Mouse (Mus musculus): ENCODE results near the gene Elovl3. TPM values are rescaled to one million over a fixed set of nuclear protein-coding genes. Genes with fewer than 3 reads are reported as not detected.
"Not testable (repeated sequence)": the region's sequence is repeated elsewhere in the genome, so short reads cannot be mapped to it uniquely, and the experiment has no call there.

Elovl3 gene
- total RNA-seq (2017): not detected in 2 replicates

DNA sequence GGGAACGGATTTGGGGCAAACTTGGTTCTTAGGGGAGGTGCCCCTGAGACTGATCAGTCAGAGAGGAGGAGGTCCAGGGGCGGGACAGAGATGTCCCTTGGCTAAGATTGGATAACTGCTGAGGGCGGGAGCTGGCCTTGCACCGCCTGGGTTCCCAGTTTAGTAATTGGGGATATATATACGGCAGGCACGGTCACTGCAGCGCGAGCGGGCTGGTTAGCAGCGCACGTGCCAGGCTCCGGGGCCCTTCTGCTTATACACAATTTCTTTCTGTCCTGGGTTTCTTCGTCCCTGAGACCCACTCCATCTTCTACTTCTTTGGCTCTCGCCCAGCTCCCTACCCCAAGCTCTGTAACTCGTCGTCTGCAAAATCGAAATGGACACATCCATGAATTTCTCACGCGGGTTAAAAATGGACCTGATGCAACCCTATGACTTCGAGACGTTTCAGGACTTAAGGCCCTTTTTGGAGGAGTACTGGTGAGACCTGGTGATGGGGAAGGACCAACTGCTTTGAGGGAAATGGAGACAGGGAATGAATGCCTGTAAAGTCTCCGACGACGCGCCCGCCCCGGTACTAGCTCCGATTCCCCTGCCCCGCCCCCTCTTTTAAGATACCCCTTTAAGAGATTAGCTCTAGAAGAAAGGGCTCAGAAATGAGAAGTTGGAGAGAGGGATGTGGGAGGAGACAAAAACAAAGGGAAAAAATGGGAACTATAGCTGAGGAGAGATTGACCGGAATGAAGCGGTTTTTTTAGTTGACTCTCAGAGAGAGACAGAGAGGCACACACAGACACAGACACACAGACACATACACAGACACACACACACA is at the start of gene Elovl3:
Gene Elovl3 (plus strand): TSS at position 204 of the 832 bp plus-strand sequence.
- ATAC-seq (ENCODE audit: extremely low read depth, insufficient number of reproducible peaks, low FRiP score, poor library complexity, severe bottlenecking): no peak

DNA sequence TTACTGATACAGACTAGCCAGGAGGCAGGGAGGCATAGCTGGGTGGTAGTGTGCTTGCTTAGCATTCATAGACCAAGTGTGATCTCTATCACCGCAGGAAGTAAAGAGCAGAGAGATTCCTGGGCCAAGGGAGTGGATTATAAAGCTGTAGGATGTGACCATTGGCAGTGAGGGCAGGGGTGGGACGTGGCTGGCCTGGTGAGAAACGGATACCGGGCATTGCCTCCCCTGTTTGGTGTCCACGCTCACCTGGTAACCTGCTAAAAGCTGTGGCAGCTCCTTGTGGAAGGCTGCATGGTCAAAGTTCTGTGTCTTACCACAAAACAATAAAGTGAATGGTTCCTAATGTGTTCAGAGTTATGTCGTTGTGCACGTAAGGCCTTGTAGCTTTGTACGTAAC is 46.5 kb upstream of the Elovl3 start:
- no peak for ATAC-seq (ENCODE audit: extremely low read depth, insufficient number of reproducible peaks, low FRiP score, poor library complexity, severe bottlenecking)

DNA sequence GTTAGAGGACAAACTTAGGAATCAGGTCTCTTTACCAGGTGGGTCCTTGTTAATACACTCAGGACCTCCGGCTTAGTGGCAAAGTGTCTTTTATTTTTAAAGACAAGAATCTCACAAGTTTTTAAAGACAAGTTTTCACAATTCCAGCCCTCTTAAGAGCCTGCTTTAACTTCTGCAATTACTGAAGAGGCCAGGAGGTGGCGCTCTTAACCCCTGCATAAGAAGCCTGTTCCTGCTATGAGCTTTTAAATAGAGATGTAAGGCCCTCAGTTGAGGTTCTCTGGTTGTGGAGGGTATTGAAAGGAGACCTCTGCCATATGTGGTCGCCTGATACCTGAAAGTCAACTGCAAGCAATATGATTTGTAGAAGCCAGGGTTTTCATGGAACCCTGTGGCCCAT is 45.4 kb upstream of the Elovl3 start:
- 0 out of 2 replicates have a peak, but pooled peaks have one; percentile 48 for ATAC-seq (ENCODE audit: extremely low read depth, insufficient number of reproducible peaks, low FRiP score, poor library complexity, severe bottlenecking)

- ATAC-seq (ENCODE audit: extremely low read depth, insufficient number of reproducible peaks, low FRiP score, poor library complexity, severe bottlenecking): no peak
These were observed 43.8 kb upstream of the Elovl3 start for GRCm38 (mm10) chr19:46087871-46088270.

GRCm38 (mm10) chr19:46091641-46092040 is 40.1 kb upstream of the Elovl3 start:
- no peak for ATAC-seq (ENCODE audit: extremely low read depth, insufficient number of reproducible peaks, low FRiP score, poor library complexity, severe bottlenecking)

DNA sequence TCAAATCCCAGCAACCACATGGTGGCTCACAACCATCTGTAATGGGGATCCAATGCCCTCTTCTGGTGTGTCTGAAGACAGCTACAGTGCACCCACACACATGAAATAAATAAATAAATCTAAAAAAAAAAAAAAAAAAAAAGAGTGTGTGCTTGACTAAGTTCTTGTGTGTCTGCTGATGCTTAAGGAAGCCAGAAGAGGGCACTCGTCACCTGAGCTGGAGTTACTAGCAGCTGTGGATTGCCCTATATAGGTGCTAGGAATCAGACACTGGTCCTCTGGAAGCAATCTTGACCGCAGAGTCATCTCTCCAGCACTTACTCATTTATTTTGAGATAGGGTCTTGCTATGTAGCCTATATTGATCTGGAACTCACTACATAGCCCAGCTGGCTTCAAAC is 37.6 kb upstream of the Elovl3 start:
- no peak for ATAC-seq (ENCODE audit: extremely low read depth, insufficient number of reproducible peaks, low FRiP score, poor library complexity, severe bottlenecking)

- ATAC-seq (ENCODE audit: extremely low read depth, insufficient number of reproducible peaks, low FRiP score, poor library complexity, severe bottlenecking): no peak
These were observed 36.4 kb upstream of the Elovl3 start for GRCm38 (mm10) chr19:46095291-46095690.

DNA sequence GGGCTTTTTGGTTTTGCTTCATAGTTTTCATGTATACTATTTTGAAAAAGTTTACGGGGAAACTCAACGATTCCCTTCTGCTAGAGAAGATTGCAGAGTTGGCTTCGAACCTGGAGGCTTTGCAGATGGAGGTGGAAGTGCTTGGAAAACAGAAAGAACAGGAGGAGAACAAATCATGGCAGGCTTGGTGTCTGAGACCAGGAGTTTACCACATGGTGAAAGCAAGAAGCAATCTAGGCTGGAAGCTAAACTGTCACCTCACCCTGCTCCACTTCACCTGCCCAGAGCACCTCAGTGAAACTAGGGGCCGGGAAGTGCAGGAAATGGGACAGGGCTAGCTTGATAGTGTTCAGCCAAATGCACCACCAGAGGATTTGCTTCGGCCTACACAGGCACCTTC is 35.3 kb upstream of the Elovl3 start:
- ATAC-seq (ENCODE audit: extremely low read depth, insufficient number of reproducible peaks, low FRiP score, poor library complexity, severe bottlenecking): no peak

GRCm38 (mm10) chr19:46099561-46099960 is 32.1 kb upstream of the Elovl3 start:
- no peak for ATAC-seq (ENCODE audit: extremely low read depth, insufficient number of reproducible peaks, low FRiP score, poor library complexity, severe bottlenecking)

GRCm38 (mm10) chr19:46103437-46104186 is 28.1 kb upstream of the Elovl3 start:
- no peak for ATAC-seq (ENCODE audit: extremely low read depth, insufficient number of reproducible peaks, low FRiP score, poor library complexity, severe bottlenecking)

DNA sequence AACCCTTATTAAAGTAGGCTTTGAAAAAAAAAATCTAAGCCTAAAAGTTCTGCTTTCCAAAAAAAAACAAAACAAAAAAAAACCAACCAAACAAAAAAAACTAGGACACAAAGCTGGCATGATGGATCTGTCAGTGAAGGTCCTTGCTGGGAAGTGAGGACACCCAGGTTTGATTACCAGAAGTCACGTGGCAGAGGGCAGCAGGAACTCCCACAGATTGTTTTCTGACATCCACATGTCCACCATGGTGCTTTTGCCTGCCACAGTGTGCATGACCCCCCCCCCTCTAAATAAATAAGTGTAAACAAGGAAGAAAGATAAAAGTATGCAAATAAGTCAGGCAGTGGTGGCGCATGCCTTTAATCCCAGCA is 27.5 kb upstream of the Elovl3 start:
- ATAC-seq (ENCODE audit: extremely low read depth, insufficient number of reproducible peaks, low FRiP score, poor library complexity, severe bottlenecking): no peak

- no peak for ATAC-seq (ENCODE audit: extremely low read depth, insufficient number of reproducible peaks, low FRiP score, poor library complexity, severe bottlenecking)
These were observed 21.5 kb upstream of the Elovl3 start for GRCm38 (mm10) chr19:46110214-46110613.

GRCm38 (mm10) chr19:46110781-46111180 is 20.9 kb upstream of the Elovl3 start:
- no peak for ATAC-seq (ENCODE audit: extremely low read depth, insufficient number of reproducible peaks, low FRiP score, poor library complexity, severe bottlenecking)

DNA sequence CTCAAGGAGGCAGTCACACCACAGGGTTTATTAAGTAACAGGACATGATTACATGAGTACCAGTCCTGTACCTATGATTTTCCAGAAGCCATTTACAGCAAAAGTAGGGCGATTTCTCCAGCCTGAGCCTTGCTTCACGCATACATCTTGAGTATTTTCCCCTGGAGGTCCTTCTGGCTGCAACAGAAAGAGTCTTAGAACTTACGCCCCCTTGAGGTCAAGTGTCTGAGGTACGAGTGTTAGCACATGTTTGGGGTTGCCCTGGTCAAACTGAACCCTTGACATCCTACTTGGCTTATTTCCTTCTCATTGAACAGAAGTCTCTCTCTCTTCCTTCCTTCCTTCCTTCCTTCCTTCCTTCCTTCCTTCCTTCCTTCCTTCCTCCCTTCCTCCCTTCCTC is 17.1 kb upstream of the Elovl3 start:
- ATAC-seq (ENCODE audit: extremely low read depth, insufficient number of reproducible peaks, low FRiP score, poor library complexity, severe bottlenecking): no peak

DNA sequence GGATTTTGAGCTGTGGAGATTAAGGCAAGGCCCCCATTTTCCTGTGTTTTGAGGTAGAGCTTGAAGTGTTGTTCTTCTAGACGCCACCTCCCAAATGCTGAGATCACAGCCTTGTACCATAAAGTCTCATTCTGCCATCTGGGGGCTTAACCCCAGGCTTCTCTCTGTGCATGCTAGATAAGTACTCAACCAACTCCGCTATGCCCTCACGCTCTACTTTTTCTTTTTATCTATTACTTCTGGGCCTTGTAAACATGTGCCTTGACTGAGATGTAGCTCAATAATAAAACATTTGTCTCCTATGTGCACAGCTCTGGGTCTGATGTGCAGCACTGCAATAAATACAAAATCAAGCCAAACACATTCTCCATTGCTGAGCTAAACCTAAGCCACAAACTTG is 12.2 kb upstream of the Elovl3 start:
- ATAC-seq (ENCODE audit: extremely low read depth, insufficient number of reproducible peaks, low FRiP score, poor library complexity, severe bottlenecking): no peak

DNA sequence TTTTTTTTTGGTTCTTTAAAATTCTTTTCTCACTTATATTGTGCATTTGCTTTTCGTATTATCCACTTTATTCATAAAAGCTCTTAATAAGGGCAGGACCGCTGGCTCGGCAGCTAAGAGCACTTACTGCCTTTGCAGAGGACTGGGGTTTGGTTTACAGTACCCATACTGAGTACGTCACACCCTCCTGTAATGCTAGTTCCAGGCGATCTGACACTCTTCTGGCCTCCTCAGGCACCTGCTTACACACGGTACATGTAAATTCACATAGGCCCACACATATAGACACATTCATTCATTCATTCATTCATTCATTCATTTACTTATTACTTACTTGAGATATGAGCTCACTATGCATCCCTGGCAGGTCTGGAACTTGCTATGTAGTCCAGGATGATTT is 10.8 kb upstream of the Elovl3 start:
- ATAC-seq (ENCODE audit: extremely low read depth, insufficient number of reproducible peaks, low FRiP score, poor library complexity, severe bottlenecking): no peak

- no peak for ATAC-seq (ENCODE audit: extremely low read depth, insufficient number of reproducible peaks, low FRiP score, poor library complexity, severe bottlenecking)
These were observed 7.8 kb upstream of the Elovl3 start for GRCm38 (mm10) chr19:46123876-46124275.

- ATAC-seq (ENCODE audit: extremely low read depth, insufficient number of reproducible peaks, low FRiP score, poor library complexity, severe bottlenecking): no peak
These were observed 7.0 kb upstream of the Elovl3 start for GRCm38 (mm10) chr19:46124651-46125050.

DNA sequence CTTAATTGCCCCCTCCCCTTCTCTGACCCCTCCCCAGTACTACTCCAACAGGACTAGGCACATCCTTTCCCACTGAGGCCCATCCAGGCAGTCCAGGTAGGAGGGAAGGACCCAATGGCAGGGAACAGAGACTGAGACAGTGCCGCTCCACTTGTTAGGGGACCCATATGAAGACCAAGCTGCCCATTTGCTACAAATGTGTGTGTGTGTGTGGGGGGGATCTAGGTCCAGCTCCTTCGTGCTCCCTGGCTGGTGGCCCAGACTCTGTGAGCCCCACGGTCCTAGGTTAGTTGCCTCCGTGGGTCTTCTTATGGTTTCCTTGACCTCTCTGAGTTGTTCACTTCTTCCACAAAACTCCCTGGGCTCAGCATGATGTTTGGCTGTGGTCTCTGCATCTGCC is 5.4 kb upstream of the Elovl3 start:
- no peak for ATAC-seq (ENCODE audit: extremely low read depth, insufficient number of reproducible peaks, low FRiP score, poor library complexity, severe bottlenecking)

DNA sequence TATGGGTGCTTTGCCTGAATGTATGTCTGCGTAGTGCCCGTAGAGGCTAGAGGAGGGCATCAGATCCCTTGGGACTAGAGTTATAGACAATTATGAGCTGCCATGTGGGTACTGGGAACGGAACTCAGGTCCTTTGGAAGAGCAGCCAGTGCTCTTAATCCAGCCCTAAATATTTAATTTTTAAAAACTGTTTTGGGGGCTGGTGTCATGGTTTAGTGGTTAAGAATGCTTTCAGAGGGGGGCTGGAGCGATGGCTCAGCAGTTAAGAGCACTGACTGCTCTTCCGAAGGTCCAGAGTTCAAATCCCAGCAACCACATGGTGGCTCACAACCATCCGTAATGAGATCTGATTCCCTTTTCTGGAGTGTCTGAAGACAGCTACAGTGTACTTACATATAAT is 2.0 kb upstream of the Elovl3 start:
- ATAC-seq (ENCODE audit: extremely low read depth, insufficient number of reproducible peaks, low FRiP score, poor library complexity, severe bottlenecking): not testable (repeated sequence)
